Mouse (Mus musculus) retina, postnatal 7 days (tissue): ENCODE results near the gene Xylt1.

ENCODE experiments used
- DNase-seq: peaks from one replicate; pipeline ENCODE4 v3.0.0-alpha.2; 2012; ENCODE audit warnings: low read depth, low spot score

Gene Xylt1

DNA sequence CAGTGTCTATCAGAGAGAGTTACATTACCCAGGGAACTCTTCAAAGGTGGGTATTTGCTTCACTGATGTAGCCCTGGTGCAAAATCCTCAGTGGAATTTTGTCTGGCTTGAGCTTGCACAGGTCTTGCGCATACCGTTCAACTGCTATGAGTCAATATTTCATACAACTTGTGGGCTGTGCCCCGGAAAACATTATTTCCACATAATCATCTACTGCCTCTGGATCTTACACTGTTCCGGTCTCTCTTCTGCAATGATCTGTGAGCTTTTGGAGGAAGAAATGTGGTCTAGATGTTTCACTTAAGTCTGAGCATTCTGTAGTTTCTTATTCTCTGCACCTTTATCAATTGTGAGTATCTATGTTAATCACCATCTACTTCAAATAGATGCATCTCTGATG lies 316.9 kb downstream of the Xylt1 start:
- no peak for DNase-seq

- no peak for DNase-seq
Measured at GRCm38 (mm10) chr7:117698551-117699114, 317.9 kb downstream of the Xylt1 start.

GRCm38 (mm10) chr7:117699343-117699985 lies 318.7 kb downstream of the Xylt1 start:
- no peak for DNase-seq

DNA sequence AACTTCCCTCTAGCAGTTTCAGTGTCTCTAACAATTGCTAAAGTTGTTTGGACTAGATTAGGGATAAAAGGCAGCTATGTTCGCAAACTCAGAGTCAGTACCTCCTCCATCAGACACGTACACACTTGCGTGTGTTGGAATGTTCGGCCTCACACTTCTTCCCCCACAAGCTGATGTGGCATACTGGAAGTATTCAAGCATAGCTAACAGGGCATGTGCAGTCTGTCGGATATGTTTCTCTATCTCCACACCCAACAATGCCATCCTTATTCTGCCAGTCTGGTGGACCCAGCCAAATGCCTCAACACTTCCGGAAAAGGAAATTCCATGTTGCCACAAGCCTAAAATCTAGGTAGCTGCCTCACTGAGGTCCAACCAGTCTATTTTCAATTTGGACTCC lies 319.3 kb downstream of the Xylt1 start:
- DNase-seq: no peak

GRCm38 (mm10) chr7:117709901-117710607 lies 329.3 kb downstream of the Xylt1 start:
- DNase-seq: no peak

- no peak for DNase-seq
Measured at GRCm38 (mm10) chr7:117716876-117717408, 336.2 kb downstream of the Xylt1 start.

GRCm38 (mm10) chr7:117720426-117720825 lies 339.6 kb downstream of the Xylt1 start:
- DNase-seq: no peak
